Mouse (Mus musculus): ENCODE data around the gene Qprt.

DNA sequence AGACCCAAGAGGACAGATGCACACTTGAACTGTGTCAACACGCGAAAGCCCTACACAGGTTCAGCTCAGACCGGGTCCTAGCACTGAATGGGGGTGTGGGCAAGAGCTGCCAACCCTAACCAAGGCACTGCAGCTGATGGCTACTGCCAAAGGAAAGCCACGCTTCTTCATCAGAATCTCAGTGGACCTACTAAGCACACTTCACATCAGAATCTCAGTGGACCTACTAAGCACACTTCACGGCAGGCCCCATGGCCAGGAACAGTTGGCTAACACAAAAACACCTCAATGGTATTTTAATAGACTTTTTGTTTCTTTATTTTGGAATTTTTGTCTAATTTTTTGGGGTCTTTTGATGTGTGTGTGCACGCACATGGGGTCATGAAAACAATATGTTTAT, 30.4 kb upstream of the Qprt start:
- TF ChIP-seq CTCF (IDR thresholded peaks at IDR 0.05; ENCODE audit: borderline replicate concordance, extremely low read depth, insufficient read depth, insufficient read length) (no peak), POLR2A (IDR thresholded peaks at IDR 0.05; ENCODE audit: borderline replicate concordance, extremely low read depth, insufficient read depth, insufficient read length, poor library complexity, severe bottlenecking) (no peak)
